ENCODE assay signal across 9 mouse cellular contexts in genomic region chr11:81005831-81006230, GRCm38 (mm10).
DNase-seq lines count a peak whose midpoint lies in the region; ATAC-seq and TF ChIP-seq lines count a peak whose summit lies in the region.
"Had no signal": no experiment of that assay in that cellular context is flagged by ENCODE, and none has a peak within 500 bp of the region (broad histone marks: within the 10 kb centered on the region; RNA-seq: fewer than 3 reads in every experiment).

No protein-coding gene starts in this region.

- TF ChIP-seq EP300 in MEL (IDR thresholded peaks at IDR 0.05; ENCODE audit: low read depth in 1 of 2, low read length in 2 of 2) = no peak

- TF ChIP-seq CTCF in MEL (IDR thresholded peaks at IDR 0.05 in 2 of 3, conservative IDR thresholded peaks at IDR 0.05 in 1 of 3; ENCODE audit: control insufficient read depth in 1 of 3, insufficient read depth in 1 of 3, low read depth in 2 of 3, low read length in 3 of 3, poor library complexity in 1 of 3, severe bottlenecking in 1 of 3) = no peak

- TF ChIP-seq RAD21 in MEL (IDR thresholded peaks at IDR 0.05; ENCODE audit: low read depth, low read length) = no peak

- H3K27ac ChIP-seq in kidney, embryonic 14.5 days (ENCODE audit: low read depth, low read length) = no peak overlapping the region
- H3K27ac ChIP-seq in MEL (ENCODE audit: control insufficient read depth, low read depth, low read length) = no peak overlapping the region
- H3K27ac ChIP-seq: limb, embryonic 13.5 days; neural tube, embryonic 12.5 days had no signal

- no peak for TF ChIP-seq POLR2A in MEL (IDR thresholded peaks at IDR 0.05; ENCODE audit: control insufficient read depth in 1 of 2, insufficient read depth in 1 of 2, low read depth in 1 of 2, low read length in 2 of 2, poor library complexity in 1 of 2)

- no peaks in the 10 kb centered on the region for H3K36me3 ChIP-seq in kidney, embryonic 14.5 days (ENCODE audit: control insufficient read depth, insufficient read depth, low read length)
- H3K36me3 ChIP-seq in MEL (ENCODE audit: control insufficient read depth in 1 of 2, insufficient read depth in 2 of 2, low read length in 2 of 2) = no peaks in the 10 kb centered on the region
- H3K36me3 ChIP-seq: limb, embryonic 13.5 days; neural tube, embryonic 12.5 days had no signal

- no peak overlapping the region for H3K4me2 ChIP-seq in kidney, embryonic 14.5 days (replicated peaks; ENCODE audit: low read depth, low read length)
- H3K4me2 ChIP-seq: limb, embryonic 13.5 days; neural tube, embryonic 12.5 days had no signal

- peak; percentile 65 for DNase-seq in kidney, postnatal 10 days
- DNase-seq in A20 (ENCODE audit: low read depth, low spot score) = peak; percentile 34
- peak; percentile 61 for DNase-seq in MEL (ENCODE audit: low read depth, low spot score)
- DNase-seq in forelimb bud, embryonic 11.5 days (ENCODE audit: low read depth, low spot score) = peak; percentile 79
- DNase-seq in cerebellum, postnatal 14 days = no peak
- DNase-seq in left cerebral cortex, adult 9 months (ENCODE audit: low spot score in 2 of 2) = no peak

- no peaks in the 10 kb centered on the region for H3K79me2 ChIP-seq in MEL (ENCODE audit: control insufficient read depth, insufficient read depth, low read length, poor library complexity)

- no peaks in the 10 kb centered on the region for H3K4me1 ChIP-seq in kidney, embryonic 14.5 days (ENCODE audit: control insufficient read depth, insufficient read depth, low read length)
- H3K4me1 ChIP-seq in MEL (ENCODE audit: control insufficient read depth in 1 of 2, insufficient read depth in 2 of 2, low read length in 2 of 2) = no peaks in the 10 kb centered on the region
- H3K4me1 ChIP-seq: limb, embryonic 13.5 days; neural tube, embryonic 12.5 days had no signal

- H3K9me3 ChIP-seq in kidney, embryonic 14.5 days (ENCODE audit: control insufficient read depth, low read length) = no peaks in the 10 kb centered on the region
- H3K9me3 ChIP-seq in MEL (replicated peaks; ENCODE audit: insufficient read depth, low read length) = no peaks in the 10 kb centered on the region
- H3K9me3 ChIP-seq: limb, embryonic 13.5 days; neural tube, embryonic 12.5 days had no signal

- no peak overlapping the region for H3K9ac ChIP-seq in kidney, embryonic 14.5 days (ENCODE audit: low read depth, low read length)
- H3K9ac ChIP-seq in MEL (ENCODE audit: control insufficient read depth, low read depth, low read length, poor library complexity, severe bottlenecking) = no peak overlapping the region
- H3K9ac ChIP-seq: limb, embryonic 13.5 days; neural tube, embryonic 12.5 days had no signal

- no peaks in the 10 kb centered on the region for H3K27me3 ChIP-seq in kidney, embryonic 14.5 days (ENCODE audit: control insufficient read depth, insufficient read depth, low read length)
- no peaks in the 10 kb centered on the region for H3K27me3 ChIP-seq in MEL (ENCODE audit: control insufficient read depth in 1 of 2, insufficient read depth in 2 of 2, low read length in 2 of 2)
- H3K27me3 ChIP-seq: limb, embryonic 13.5 days; neural tube, embryonic 12.5 days had no signal

- no peak for ATAC-seq in kidney, embryonic 14.5 days (ENCODE audit: low FRiP score, low TSS enrichment)

- H3K4me3 ChIP-seq in kidney, embryonic 14.5 days (ENCODE audit: low read length) = no peak overlapping the region
- no peak overlapping the region for H3K4me3 ChIP-seq in MEL (ENCODE audit: control insufficient read depth in 1 of 2, insufficient read depth in 1 of 2, low read depth in 2 of 2, low read length in 2 of 2)
- H3K4me3 ChIP-seq: limb, embryonic 13.5 days; neural tube, embryonic 12.5 days had no signal

- 59% methylated on average over 2 of the region's 2 CpGs for WGBS in kidney, embryonic 14.5 days

TF ChIP-seq in MEL, 35 proteins besides CTCF, POLR2A, EP300 and RAD21:
- TF ChIP-seq ZKSCAN1 (IDR thresholded peaks at IDR 0.05; ENCODE audit: low read depth, low read length) (no peak), SIN3A (IDR thresholded peaks at IDR 0.05; ENCODE audit: low read length) (no peak), TCF12 (IDR thresholded peaks at IDR 0.05; ENCODE audit: low read depth, low read length) (no peak), BHLHE40 (IDR thresholded peaks at IDR 0.05; ENCODE audit: borderline replicate concordance, low read depth, low read length) (no peak), JUND (IDR thresholded peaks at IDR 0.05; ENCODE audit: low read depth, low read length) (no peak), MAZ (IDR thresholded peaks at IDR 0.05; ENCODE audit: low read depth, low read length) (no peak), POLR2AphosphoS5 (IDR thresholded peaks at IDR 0.05; ENCODE audit: borderline replicate concordance, low read depth, low read length) (no peak), CHD2 (IDR thresholded peaks at IDR 0.05; ENCODE audit: low read length) (no peak), TBP (IDR thresholded peaks at IDR 0.05; ENCODE audit: low read depth, low read length) (no peak), UBTF (IDR thresholded peaks at IDR 0.05; ENCODE audit: borderline replicate concordance, insufficient read depth, low read depth, low read length) (no peak), SMC3 (IDR thresholded peaks at IDR 0.05; ENCODE audit: low read depth, low read length) (no peak), MXI1 (IDR thresholded peaks at IDR 0.05; ENCODE audit: low read depth, low read length) (no peak), MAX (IDR thresholded peaks at IDR 0.05; ENCODE audit: low read length) (no peak), MEF2A (IDR thresholded peaks at IDR 0.05; ENCODE audit: extremely low read depth, insufficient replicate concordance, low read depth, low read length, poor library complexity, severe bottlenecking) (no peak)

Comparison
In these comparisons a context has a peak if more than half of its experiments do, and no peak if none do; other contexts are left out.
1. DNase-seq: peak in kidney, postnatal 10 days (single experiment), A20 (single experiment), MEL (single experiment) and forelimb bud, embryonic 11.5 days (single experiment); none in cerebellum, postnatal 14 days (0 of 2) and left cerebral cortex, adult 9 months (0 of 2).